Mouse (Mus musculus) ES-E14 (cell line): ENCODE results near the gene Myo7a.

ENCODE experiments used
- HCFC1 ChIP-seq: IDR thresholded peaks from 2 replicates; pipeline ENCODE4 v1.6.1; 2012; ENCODE audit warnings: low read length, inconsistent platforms, borderline replicate concordance; ENCODE audit not compliant: insufficient read depth
- ZC3H11A ChIP-seq: IDR thresholded peaks from 2 replicates; pipeline ENCODE4 v1.6.1; 2012; ENCODE audit warnings: low read depth, mild to moderate bottlenecking, inconsistent platforms, low read length, borderline replicate concordance
- ZNF384 ChIP-seq: IDR thresholded peaks from 2 replicates; pipeline ENCODE4 v1.6.1; 2012; ENCODE audit warnings: low read depth, low read length, inconsistent platforms

GRCm38 (mm10) chr7:98137583-98137982 is 18.3 kb upstream of the Myo7a start:
- TF ChIP-seq ZNF384: no peak
- TF ChIP-seq ZC3H11A: no peak
- no peak for TF ChIP-seq HCFC1
